Mouse (Mus musculus) CH12.LX (cell line): Measurements from ENCODE around the gene Sema7a.

Experiments used
- CTCF ChIP-seq, 2 experiments: IDR thresholded peaks in 1 of 2; conservative IDR thresholded peaks in 1 of 2; 2 replicates each; pipeline ENCODE4 v1.5.1; 2011 to 2012; ENCODE audit warnings: low read depth in 2 of 2, low read length in 2 of 2, improper control_type of control experiment in 1 of 2, inconsistent platforms in 1 of 2, mild to moderate bottlenecking in 1 of 2, moderate library complexity in 1 of 2
- EP300 ChIP-seq: IDR thresholded peaks from 2 replicates; pipeline ENCODE4 v1.6.1; 2011; ENCODE audit warnings: low read length, improper control_type of control experiment
- RAD21 ChIP-seq: IDR thresholded peaks from 2 replicates; pipeline ENCODE4 v1.6.1; 2011; ENCODE audit warnings: low read depth, mild to moderate bottlenecking, low read length, improper control_type of control experiment, moderate library complexity
- TBP ChIP-seq: conservative IDR thresholded peaks from 2 replicates; pipeline ENCODE4 v1.6.1; 2011; ENCODE audit warnings: low read depth, low read length, improper control_type of control experiment
- USF1 ChIP-seq: IDR thresholded peaks from 2 replicates; pipeline ENCODE4 v1.6.1; 2014; ENCODE audit warnings: low read depth, mild to moderate bottlenecking, inconsistent platforms, low read length, improper control_type of control experiment
- ZKSCAN1 ChIP-seq: IDR thresholded peaks from 2 replicates; pipeline ENCODE4 v1.6.1; 2012; ENCODE audit warnings: low read depth, inconsistent platforms, low read length, improper control_type of control experiment, borderline replicate concordance
- ZNF384 ChIP-seq: IDR thresholded peaks from 2 replicates; pipeline ENCODE4 v1.6.1; 2012; ENCODE audit warnings: low read depth, low read length, improper control_type of control experiment, inconsistent platforms

- TF ChIP-seq ZNF384 = no peak
- no peak for TF ChIP-seq USF1
- no peak for TF ChIP-seq TBP
- peak; percentile 98 for TF ChIP-seq EP300
- TF ChIP-seq CTCF (conservative IDR thresholded peaks at IDR 0.05 in 1 of 2, IDR thresholded peaks at IDR 0.05 in 1 of 2; ENCODE audit: low read depth in 2 of 2, low read length in 2 of 2) = no peak
- TF ChIP-seq ZKSCAN1 = no peak
- TF ChIP-seq RAD21 = no peak
Measured at GRCm38 (mm10) chr9:57907206-57907605, 32.7 kb upstream of the Sema7a start.
